Mouse (Mus musculus) gastrocnemius, adult 2 months (tissue): ENCODE results near the gene Dhx38. TPM values are rescaled to one million over a fixed set of nuclear protein-coding genes. Genes with fewer than 3 reads are reported as not detected.
A peak's percentile ranks its signal among the peaks of the same experiment; 100 is the strongest.

Source experiments
- DNase-seq: peaks from one replicate; pipeline ENCODE4 v3.0.0; 2022
- H3K27ac ChIP-seq: fragments of 200-600 bp; 2 replicates; pipeline ENCODE4 v1.8.1; 2022; ENCODE audit warnings: mild to moderate bottlenecking
- H3K4me3 ChIP-seq: fragments of 200-600 bp; 2 replicates; pipeline ENCODE4 v1.8.1; 2022; ENCODE audit warnings: mild to moderate bottlenecking, moderate library complexity
- CTCF ChIP-seq: fragments of 200-600 bp; IDR thresholded peaks from 2 replicates; pipeline ENCODE4 v1.8.1; 2022; ENCODE audit warnings: antibody characterized with exemption, mild to moderate bottlenecking, moderate library complexity
- intact Hi-C: fragments of 180-260 bp; cut with DNase I; formaldehyde crosslinking; loops from one replicate; pipeline ENCODE4 v1.15.1; 2025
- long read RNA-seq, 2 experiments: library from polyadenylated mRNA; stranded (forward); transcript quantifications; one replicate each; pipeline ENCODE4 v2.0.0; 2021
- total RNA-seq, 2 experiments: library from RNA; stranded (reverse); gene quantifications; 2 replicates each; pipeline ENCODE4 v1.2.3; 2021

Dhx38 gene
- total RNA-seq: 10 to 100 TPM; 11.1 to 11.9 TPM
- long read RNA-seq, experiment 1, full-length matches to known transcripts: 5 of 13 reads
- long read RNA-seq, experiment 1, partial matches to known transcripts: 2 of 13 reads
- long read RNA-seq, experiment 1, other reads (novel, unspliced or antisense): 6 of 13 reads
- long read RNA-seq, experiment 2, full-length matches to known transcripts: 6 of 17 reads
- long read RNA-seq, experiment 2, partial matches to known transcripts: 2 of 17 reads
- long read RNA-seq, experiment 2, other reads (novel, unspliced or antisense): 9 of 17 reads

DNA sequence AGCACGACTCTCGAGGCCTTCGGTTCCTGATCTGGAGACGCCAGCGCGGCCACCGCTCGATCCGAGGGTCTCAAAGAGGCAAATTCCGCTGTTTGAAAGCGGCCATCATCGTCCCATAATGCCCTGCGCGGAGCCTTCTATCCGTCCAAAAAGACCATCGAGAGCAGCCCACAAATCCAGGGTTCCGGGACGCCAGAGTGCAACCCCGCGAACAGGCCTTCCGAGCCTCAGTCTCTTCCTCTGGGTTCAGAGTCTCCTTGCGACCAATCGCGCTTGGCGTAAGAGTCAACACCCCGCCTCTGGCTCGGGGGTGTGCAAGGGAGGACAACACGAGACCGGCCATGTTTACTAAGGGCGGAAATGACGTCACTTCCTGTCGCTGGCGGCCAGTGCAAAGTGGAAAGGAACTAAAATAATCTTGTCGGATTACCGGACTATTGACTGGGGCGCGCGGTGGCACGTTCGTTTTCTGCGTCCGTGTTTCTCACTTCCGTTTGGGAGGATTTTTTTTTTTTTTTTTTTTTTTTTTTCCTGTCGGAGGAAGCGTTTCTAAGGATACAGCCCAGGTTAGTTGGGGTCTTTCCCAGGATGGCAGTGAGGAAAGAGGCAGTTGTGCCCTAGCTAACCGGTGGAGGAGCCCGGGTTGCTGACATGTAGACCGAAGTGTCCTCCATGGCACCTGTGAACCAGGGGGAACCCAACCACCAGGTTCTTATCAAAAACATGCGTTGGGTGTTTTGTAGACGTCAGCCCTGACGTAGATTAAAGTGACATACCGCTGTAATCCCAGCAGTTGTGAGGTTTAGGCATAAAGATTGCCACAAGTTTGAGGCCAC is at the start of gene Dhx38, which contains the start of gene Txnl4b:
Gene Dhx38, minus strand, starts transcription at position 364 of the 836 bp plus-strand sequence.
Gene Txnl4b, plus strand, starts transcription at position 395 of the 836 bp plus-strand sequence.
- TF ChIP-seq CTCF: no peak
- DNase-seq: peak; percentile 99
- intact Hi-C loops: loop anchor here (1.0 to 5.0 kb wide), 3 partner anchors 43 to 1973 kb away; partner anchors contain the start of genes Ap1g1 and Dhodh
- H3K27ac ChIP-seq: peak within 1 kb of the TSS; percentile 94
- peak within 1 kb of the TSS; percentile 80 for H3K4me3 ChIP-seq

DNA sequence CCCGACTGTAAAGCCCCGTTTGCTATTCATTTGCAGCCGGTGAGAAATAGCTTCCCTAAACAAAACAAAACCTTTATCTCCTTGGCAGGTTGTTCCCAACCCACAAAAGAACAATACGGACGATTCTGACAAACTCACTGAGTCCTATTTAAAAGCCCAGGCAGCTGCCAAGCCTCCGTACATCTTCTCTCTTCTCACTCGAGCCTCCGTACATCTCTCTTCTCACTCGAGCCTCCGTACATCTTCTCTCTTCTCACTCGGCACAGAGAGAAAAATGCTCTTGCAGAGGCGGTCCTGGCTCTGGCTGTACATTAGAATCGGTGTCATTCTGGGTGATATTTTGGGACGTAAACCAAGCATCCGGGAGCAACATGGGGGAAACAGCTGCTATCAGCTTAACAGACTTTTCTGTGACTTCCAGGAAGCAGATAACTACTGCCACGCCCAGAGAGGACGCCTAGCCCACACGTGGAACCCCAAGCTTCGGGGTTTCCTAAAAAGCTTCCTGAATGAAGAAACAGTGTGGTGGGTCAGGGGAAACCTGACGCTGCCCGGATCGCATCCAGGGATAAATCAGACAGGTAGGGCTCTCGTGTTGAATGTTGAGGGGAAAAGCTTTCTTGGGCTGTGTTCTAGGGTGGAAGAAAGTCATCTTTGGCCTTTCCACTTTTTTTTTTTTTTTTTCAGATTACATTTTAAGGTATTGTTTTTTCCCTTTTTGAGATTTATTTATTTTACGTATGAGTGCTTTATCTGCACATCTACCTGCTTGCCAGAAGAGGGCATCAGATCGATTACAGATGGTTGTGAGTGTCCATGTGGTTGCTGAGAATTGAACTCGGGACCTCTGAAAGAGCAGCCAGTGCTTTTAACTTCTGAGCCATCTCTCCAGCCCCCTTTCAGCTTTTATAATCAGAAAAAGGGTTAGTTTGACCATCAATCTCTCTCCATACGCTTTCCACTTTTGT is 48.9 kb upstream of the Dhx38 start, which contains the start of gene Pkd1l3:
Gene Pkd1l3, plus strand, starts transcription at position 275 of the 968 bp plus-strand sequence.
- intact Hi-C loops: no loop called here
- peak; percentile 12; the same call in 1 of the 2 replicates for TF ChIP-seq CTCF
- no peak for DNase-seq
- H3K4me3 ChIP-seq: peak within 1 kb of the TSS; percentile 41
- H3K27ac ChIP-seq: no peak within 1 kb of the TSS

DNA sequence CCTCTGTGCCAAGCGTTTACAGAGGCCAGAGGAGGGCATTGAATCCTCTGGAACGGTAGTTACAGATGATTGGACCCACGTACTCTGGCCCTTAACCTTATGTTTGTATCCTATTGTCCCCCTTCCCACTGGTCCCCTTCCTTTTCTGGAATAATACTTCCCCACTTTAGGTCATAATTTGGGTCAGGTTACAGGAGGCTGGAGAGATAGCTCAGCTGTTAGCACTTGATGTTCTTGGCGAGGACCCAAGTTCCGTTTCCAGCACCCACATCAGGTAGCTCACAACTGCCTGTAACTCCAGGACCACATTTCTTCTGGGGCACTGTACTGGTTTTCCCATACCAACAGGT is 43.5 kb upstream of the Dhx38 start:
- H3K27ac ChIP-seq: peak overlapping the region; percentile 96
- H3K4me3 ChIP-seq: peak overlapping the region; percentile 90
- intact Hi-C loops: loop anchor here (5.0 kb wide), 1 partner anchor 98 kb away; the partner anchor contains the start of gene Zfp821
- DNase-seq: peak; percentile 71
- no peak for TF ChIP-seq CTCF

DNA sequence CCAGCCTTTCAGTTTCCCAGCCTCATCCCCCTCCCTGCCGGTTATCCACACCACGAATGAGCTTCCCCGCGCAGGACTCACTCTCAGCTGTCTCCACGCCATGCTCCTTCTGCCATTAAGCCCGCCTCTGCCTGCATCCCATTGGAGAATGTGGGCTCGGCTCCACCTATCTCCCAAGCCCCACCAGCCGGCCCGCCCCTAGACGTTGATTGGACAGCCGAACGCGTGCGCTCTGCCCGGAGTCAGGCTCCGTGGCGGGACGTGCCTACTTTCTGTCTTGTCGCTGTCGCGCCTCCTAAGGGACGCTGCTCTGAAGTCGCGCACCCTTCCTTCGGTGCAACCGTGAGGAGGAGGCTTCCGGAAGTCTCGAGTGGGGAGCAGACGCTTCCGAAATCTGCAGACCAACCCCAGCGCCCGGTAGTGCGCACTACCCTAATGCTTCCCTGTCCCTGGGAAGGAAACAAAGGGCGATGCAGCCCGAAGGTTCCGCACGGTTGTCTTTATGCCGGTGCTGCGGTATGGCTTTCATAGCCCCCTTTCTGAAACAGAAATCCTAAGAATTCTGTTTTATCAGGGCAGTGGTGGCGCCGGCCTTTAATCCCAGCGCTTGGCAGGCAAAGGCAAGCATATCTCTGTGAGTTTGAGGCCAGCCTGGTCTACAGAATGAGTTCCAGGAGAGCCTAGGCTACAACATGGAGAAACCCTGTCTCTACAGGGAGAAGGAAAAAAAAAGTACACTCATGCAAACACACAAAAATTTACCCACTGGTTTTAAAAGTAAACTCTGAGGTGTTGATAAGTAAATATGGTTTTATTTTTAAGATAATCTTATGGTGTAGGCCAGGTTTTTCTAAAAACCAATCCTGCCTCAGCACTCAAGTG is 42.9 kb upstream of the Dhx38 start, which contains the start of gene Dhodh:
Gene Dhodh, minus strand, starts transcription at position 403 of the 882 bp plus-strand sequence.
- Histone ChIP-seq H3K27ac (peak within 1 kb of the TSS; percentile 96), H3K4me3 (peak within 1 kb of the TSS; percentile 90)
- peak; percentile 98 for DNase-seq
- TF ChIP-seq CTCF: peak; percentile 8; the same call in 1 of the 2 replicates
- intact Hi-C loops: loop anchor here (1.0 to 5.0 kb wide), 4 partner anchors 43 to 170 kb away; partner anchors contain the start of genes Ap1g1, Dhx38, Ist1 and Txnl4b

DNA sequence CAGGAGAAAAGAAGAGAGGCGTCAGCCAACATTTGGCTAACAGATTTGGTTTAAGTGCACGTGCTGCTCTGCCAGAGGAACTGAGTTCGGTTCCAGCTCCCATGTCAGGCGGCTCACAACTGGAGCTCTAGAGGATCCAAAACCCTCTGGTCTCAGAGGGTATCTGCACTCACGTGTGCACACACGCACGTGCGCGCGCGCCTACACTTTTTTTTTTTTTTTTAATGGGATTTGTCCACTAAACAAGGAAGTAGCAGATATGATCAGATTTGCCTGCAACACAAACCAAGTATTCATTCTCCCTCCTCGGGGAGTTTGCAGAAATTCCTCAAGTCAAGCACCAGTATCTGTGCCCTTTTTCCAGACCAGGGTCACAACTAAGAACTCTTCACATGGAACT is 42.0 kb upstream of the Dhx38 start:
- H3K27ac ChIP-seq: peak overlapping the region; percentile 96
- no peak for TF ChIP-seq CTCF
- intact Hi-C loops: loop anchor here (1.0 to 5.0 kb wide), 4 partner anchors 42 to 171 kb away; partner anchors contain the start of genes Ap1g1, Dhx38, Ist1 and Txnl4b
- no peak for DNase-seq
- H3K4me3 ChIP-seq: peak overlapping the region; percentile 90

DNA sequence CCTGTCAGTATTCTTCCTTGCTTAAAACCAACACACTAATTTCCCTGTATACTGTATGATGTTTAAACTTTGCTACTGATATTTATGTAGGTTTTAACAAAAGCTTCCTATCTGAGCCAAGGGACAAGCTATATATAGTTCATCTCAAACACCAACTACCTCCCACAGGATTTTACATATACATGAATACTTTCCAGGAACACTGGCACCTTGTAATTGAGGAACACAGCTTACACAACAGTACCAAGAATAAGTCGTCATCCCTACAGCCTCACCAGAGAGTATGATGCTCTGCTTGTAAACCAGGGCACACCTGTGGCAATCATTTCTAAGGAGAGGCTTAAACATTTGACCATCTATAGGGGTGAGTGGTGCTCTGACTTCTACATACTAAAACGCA is 41.1 kb upstream of the Dhx38 start:
- intact Hi-C loops: loop anchor here (5.0 kb wide), 1 partner anchor 101 kb away; the partner anchor contains the start of gene Zfp821
- Histone ChIP-seq H3K27ac (no peak overlapping the region), H3K4me3 (no peak overlapping the region)
- DNase-seq: no peak
- TF ChIP-seq CTCF: no peak

DNA sequence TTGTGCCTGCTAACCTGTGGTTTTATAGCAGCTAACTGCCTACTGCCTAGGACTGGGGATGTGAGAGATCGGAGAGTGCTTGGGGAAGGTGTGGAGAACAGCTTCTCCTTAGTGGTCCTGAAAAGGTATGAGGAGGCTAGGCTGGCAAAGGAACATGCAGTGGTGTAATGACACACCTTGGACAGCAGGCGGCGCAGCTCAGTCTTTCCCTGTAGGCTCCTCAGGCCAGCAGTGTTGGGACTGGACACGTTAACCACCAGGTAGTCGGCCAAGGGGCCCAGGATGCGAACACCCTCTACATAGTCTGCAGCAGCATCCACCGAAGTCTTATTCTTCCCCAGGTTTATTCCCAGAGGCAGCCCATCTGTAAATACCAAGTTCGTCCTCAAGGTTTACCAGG is 30.2 kb upstream of the Dhx38 start:
- peak; percentile 82 for TF ChIP-seq CTCF
- intact Hi-C loops: no loop called here
- H3K4me3 ChIP-seq: no peak overlapping the region
- peak; percentile 52 for DNase-seq
- H3K27ac ChIP-seq: no peak overlapping the region

DNA sequence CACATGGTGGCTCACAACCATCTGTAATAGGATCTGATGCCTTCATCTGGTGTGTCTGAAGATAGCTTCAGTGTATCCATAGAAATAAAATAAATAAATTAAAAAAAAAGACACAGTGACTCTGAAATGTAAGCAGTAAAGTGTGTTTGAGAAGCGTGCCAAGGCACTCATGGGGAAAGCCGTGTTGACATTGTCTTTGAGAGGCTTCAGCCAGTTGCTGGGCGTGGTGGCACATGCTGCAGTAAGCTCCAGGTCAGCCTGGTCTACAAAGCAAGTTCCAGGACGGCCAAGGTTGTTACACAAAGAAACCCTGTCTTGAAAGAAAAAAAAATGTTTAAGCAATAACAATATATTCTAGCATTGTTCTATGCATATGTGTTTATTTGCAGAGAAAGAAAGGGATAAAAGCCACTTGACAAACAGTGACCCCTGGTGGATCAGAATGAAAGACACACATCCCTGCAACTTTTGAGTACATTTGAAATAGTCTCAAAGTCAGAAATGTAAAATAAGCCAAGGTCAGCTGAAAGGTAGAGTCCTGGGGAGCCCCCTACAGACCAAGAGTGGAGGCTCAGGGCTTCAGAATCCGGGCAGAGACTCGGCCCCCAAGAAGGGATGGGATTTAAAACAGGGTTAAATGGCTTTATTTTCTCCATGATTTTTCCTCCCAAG is 27.6 kb upstream of the Dhx38 start:
- intact Hi-C loops: no loop called here
- no peak for DNase-seq
- no peak overlapping the region for H3K27ac ChIP-seq
- peak; percentile 45 for TF ChIP-seq CTCF
- no peak overlapping the region for H3K4me3 ChIP-seq

DNA sequence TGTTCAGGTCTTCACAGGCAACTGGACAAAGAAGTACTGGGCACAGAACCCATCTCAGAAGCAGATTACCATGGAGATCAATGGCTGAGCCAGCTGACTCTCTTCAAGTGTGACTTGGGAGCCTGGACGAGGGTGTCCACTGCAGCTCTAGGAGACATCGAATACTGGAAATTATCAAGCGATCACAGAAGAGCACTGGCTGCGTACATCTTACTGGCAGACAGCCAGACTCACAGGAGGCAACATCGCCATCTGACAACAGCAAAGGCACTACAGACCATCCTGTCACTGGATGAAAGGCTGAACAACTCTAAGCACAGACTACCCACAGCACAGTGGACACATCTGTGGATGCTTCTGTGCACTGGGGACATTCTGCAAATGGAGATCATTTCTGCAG is 26.5 kb upstream of the Dhx38 start:
- Histone ChIP-seq H3K4me3 (no peak overlapping the region), H3K27ac (no peak overlapping the region)
- intact Hi-C loops: no loop called here
- TF ChIP-seq CTCF: no peak
- DNase-seq: no peak

DNA sequence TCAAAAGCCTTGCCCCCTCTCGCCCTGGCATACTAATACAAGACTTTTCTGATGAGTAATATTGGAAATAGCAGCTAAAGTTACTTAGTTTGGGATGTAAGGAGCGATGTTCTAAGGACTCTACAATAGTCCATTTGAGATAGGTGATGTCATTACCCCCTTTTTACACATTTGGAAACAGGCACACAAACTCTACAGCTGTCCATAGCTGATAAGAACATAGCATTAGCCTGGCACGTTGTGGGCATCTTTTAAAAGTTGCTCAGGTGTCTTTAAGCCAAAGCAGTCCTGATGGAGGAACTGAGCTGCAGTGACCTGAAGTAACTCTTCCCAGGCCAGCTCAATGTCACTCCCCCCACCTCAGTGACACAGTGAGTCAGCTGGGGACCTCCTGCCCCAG is 25.7 kb upstream of the Dhx38 start:
- TF ChIP-seq CTCF: no peak
- H3K27ac ChIP-seq: no peak overlapping the region
- DNase-seq: no peak
- no peak overlapping the region for H3K4me3 ChIP-seq
- intact Hi-C loops: no loop called here
